24 mouse cellular contexts compared by ENCODE assay signal in the genomic region with DNA sequence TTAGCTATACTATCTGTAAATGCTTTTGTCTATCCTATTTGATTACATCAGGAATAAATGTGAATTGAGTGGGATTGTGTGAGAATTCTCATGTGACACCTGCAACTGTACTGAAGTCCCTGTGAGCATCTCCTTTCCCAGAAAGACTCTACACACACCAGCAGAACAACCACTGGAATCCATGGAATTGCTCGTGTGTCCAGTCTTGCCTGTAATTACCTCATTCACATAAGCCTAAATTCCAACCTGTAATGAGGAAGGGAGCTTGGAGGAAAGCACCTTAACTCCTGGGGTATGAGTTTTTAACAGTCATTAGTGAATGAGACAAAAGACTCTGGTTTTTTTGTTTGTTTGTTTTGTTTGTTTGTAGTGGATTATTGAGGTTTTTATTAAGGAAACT.
"Had no signal": no experiment of that assay in that cellular context is flagged by ENCODE, and none has a peak within 500 bp of the region (broad histone marks: within the 10 kb centered on the region; RNA-seq: fewer than 3 reads in every experiment).

No protein-coding gene starts in this region.

- H3K27ac ChIP-seq: heart, adult 2 months; hindbrain, embryonic 10.5 days; hindbrain, embryonic 13.5 days; intestine, embryonic 15.5 days; layer of hippocampus, adult 2 months; left cerebral cortex, adult 2 months; limb, embryonic 10.5 days; limb, embryonic 12.5 days; liver, embryonic 13.5 days had no signal

- H3K4me3 ChIP-seq: heart, adult 2 months; hindbrain, embryonic 10.5 days; hindbrain, embryonic 13.5 days; intestine, embryonic 15.5 days; layer of hippocampus, adult 2 months; left cerebral cortex, adult 2 months; limb, embryonic 10.5 days; limb, embryonic 12.5 days; liver, embryonic 13.5 days had no signal

- ATAC-seq: hindbrain, embryonic 16.5 days; inflammation-experienced regulatory T-cells, adult 6 months had no signal

- DNase-seq: gastrocnemius, postnatal 14 days; gastrocnemius, postnatal 36 days; heart, adult 11 months; heart, adult 2 months; heart, postnatal 10 days; heart, postnatal 4 days; kidney, adult 18-20 months; kidney, adult 8-10 months; kidney, postnatal 10 days; kidney, postnatal 25 days; kidney, postnatal 4 days; liver; liver, embryonic 13.5 days had no signal

- H3K4me1 ChIP-seq: hindbrain, embryonic 10.5 days; intestine, embryonic 15.5 days; limb, embryonic 10.5 days; limb, embryonic 12.5 days; liver, embryonic 13.5 days had no signal

- H3K9ac ChIP-seq: hindbrain, embryonic 13.5 days; intestine, embryonic 15.5 days; limb, embryonic 12.5 days; liver, embryonic 13.5 days had no signal

- H3K36me3 ChIP-seq: hindbrain, embryonic 10.5 days; hindbrain, embryonic 13.5 days; intestine, embryonic 15.5 days; limb, embryonic 10.5 days; limb, embryonic 12.5 days; liver, embryonic 13.5 days had no signal

- H3K27me3 ChIP-seq: hindbrain, embryonic 13.5 days; intestine, embryonic 15.5 days; limb, embryonic 12.5 days; liver, embryonic 13.5 days had no signal

- H3K9me3 ChIP-seq: hindbrain, embryonic 10.5 days; hindbrain, embryonic 13.5 days; intestine, embryonic 15.5 days; limb, embryonic 10.5 days; limb, embryonic 12.5 days; liver, embryonic 13.5 days had no signal

- H3K4me2 ChIP-seq: heart, embryonic 11.5 days; hindbrain, embryonic 13.5 days; intestine, embryonic 15.5 days; limb, embryonic 12.5 days; liver, embryonic 11.5 days; liver, embryonic 13.5 days had no signal
